Mouse (Mus musculus) spleen, adult 18-20 months (tissue): ENCODE results near the gene C130026I21Rik.
"Not testable (repeated sequence)": the region's sequence is repeated elsewhere in the genome, so short reads cannot be mapped to it uniquely, and the experiment has no call there.

Source experiments
- DNase-seq, 2 experiments: peaks; one replicate each; pipeline ENCODE4 v3.0.0; 2022; ENCODE audit warnings: mixed read lengths in 2 of 2

The C130026I21Rik gene

DNA sequence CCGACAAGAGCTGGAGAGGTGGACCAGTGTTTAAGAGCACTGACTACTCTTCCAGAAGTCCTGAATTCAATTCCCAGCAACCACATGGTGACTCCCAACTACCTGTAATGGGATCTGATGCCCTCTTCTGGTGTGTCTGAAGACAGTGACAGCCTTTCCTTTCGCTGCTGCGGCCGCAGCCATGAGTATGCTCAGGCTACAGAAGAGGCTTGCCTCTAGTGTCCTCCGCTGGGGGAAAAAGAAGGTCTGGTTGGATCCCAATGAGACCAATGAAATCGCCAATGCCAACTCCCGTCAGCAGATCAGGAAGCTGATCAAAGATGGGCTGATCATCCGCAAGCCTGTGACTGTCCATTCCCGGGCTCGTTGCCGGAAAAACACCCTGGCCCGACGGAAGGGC is 258.4 kb downstream of the C130026I21Rik start:
- not testable (repeated sequence) for DNase-seq

DNA sequence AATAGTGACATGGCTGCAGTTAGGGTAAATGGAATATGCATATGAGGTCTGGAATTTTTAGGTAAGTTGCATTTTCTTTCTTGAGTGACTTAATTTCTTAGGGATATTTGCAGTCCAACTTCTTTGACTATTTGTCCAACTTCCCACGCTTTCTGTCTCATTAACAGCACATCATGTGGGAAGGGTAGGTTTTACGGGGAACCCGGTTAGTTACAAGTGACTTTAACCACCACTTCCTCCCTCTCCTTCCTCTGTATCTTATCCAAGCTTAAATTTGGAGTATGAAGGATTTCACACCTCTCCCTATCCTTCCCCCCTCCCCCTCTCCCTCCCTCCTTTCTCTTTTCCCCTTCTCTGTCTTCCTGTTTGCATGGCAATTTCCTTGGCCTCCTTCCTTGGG is 259.4 kb downstream of the C130026I21Rik start:
- not testable (repeated sequence) for DNase-seq

- DNase-seq: not testable (repeated sequence)
These were observed 262.6 kb downstream of the C130026I21Rik start for GRCm38 (mm10) chr1:85007737-85008136.

GRCm38 (mm10) chr1:84999241-84999640 is 271.1 kb downstream of the C130026I21Rik start:
- DNase-seq: not testable (repeated sequence)

GRCm38 (mm10) chr1:84996305-84996704 is 274.1 kb downstream of the C130026I21Rik start:
- DNase-seq: not testable (repeated sequence)

GRCm38 (mm10) chr1:84994461-84994860 is 275.9 kb downstream of the C130026I21Rik start:
- DNase-seq: peak in 1 of 2 experiments; percentile 14

DNA sequence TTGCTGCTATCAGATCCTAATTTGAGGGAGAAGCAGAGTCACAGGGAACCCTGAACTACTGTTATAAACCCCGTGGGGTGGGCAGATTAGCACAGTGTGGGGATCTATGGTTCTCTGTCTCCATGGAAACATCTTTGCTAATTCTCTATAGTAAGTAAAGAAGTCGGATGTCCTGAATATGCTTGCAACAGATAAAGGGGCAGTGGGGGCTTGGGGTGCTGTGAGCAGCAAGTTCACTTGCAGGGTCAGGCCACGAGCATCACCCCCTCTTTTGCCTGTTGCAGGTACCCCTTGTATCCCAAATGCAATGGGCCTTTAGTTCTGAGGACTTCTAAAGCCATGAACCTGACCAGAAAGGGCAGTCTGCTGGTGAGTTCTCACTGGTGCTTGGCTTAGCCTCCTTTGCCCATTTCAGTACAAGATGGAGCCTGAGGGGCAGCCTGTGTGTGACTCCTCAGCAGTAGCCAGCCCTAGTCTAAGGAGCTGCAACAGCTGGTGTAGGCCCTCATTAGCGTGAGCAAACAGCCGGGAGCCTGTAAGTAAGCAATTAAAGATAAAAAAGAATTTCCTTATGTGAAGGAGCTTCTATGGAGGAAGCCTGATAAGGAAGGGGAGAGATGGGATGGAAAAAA is 276.6 kb downstream of the C130026I21Rik start:
- DNase-seq: not testable (repeated sequence)

DNA sequence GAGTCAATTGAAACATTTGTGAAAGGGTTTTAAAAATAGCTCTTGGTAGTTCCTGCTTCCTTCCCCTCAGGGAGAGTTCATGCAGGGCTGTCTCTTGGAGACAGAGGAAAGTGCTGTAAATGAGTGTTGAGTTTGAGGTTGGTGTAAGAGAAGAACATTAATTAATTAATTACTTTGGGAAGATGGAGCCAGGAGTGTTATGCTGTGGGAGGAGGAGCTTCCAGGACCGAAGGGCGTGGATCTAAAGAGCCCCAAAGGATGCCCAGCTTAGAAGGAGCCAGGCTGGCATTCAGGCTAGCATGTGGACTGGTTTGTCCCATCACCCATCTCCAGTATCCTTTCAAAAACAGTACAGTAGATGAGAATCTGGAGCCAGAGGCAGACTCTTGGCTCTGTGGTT is 277.1 kb downstream of the C130026I21Rik start:
- DNase-seq: not testable (repeated sequence)

DNA sequence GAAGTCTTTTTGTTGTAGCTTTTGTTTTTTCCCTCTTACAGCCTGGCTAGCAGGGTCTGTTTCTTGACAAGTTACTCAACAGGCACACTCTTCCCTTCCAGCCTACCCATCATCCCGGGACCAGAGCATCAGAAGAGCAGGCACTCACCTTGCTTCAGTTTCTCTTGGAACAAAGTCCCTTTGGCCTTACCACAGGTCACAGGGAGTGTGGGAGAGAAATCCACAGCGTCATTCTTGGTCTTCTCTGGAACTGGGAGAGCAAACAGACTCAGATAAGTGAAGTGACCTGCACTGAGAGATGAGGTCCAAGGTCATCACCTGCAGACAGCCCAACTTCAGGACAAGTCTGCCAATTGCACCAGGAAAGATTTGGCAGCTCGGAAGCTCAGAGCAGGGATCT is 277.5 kb downstream of the C130026I21Rik start:
- not testable (repeated sequence) for DNase-seq

GRCm38 (mm10) chr1:84989044-84989443 is 281.3 kb downstream of the C130026I21Rik start:
- DNase-seq: not testable (repeated sequence)

DNA sequence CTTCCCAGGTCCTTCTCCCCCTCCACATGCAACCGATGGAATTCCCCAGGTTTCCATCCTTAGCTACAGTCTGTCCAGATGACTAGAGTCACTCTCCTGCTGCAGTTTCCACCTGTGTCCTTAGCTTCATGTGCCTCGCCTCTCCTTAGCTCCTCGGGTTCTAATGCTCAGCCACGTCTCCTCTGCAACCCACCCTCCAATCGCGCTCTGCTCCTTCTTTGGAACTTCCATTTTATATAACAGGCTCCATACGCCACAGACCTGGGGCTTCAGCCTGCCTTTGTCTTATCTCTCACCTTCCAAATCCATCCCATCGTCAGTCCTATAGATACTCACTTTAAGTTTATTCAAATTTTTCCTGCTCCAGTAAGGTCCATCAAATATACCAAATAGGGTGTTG is 282.6 kb downstream of the C130026I21Rik start:
- not testable (repeated sequence) for DNase-seq

GRCm38 (mm10) chr1:84961779-84962178 is 308.6 kb downstream of the C130026I21Rik start:
- not testable (repeated sequence) for DNase-seq

GRCm38 (mm10) chr1:84957713-84958112 is 312.7 kb downstream of the C130026I21Rik start:
- DNase-seq: not testable (repeated sequence)

GRCm38 (mm10) chr1:84956771-84957170 is 313.6 kb downstream of the C130026I21Rik start:
- not testable (repeated sequence) for DNase-seq

GRCm38 (mm10) chr1:84952456-84953181 is 317.7 kb downstream of the C130026I21Rik start:
- no peak for DNase-seq

DNA sequence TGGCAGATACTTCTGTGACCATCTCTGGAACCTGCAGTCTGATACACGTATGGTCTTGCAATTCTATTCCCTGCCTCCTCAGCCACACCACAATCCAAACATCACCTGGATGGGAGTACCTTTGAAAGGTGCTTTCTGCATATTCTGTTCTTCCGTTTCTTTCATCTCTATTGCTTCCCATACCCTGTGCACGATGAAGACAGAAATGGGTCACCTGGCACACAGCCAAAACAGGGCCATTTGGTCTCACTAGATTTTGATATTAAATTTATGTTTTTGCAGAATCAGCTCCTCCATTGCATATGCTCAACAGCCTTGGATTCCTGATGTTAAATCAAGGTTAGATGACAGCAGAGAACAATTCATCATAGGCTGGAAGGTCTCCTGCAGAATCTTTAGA is 318.8 kb downstream of the C130026I21Rik start:
- no peak for DNase-seq

- DNase-seq: no peak
These were observed 323.0 kb downstream of the C130026I21Rik start for GRCm38 (mm10) chr1:84947390-84947789.

DNA sequence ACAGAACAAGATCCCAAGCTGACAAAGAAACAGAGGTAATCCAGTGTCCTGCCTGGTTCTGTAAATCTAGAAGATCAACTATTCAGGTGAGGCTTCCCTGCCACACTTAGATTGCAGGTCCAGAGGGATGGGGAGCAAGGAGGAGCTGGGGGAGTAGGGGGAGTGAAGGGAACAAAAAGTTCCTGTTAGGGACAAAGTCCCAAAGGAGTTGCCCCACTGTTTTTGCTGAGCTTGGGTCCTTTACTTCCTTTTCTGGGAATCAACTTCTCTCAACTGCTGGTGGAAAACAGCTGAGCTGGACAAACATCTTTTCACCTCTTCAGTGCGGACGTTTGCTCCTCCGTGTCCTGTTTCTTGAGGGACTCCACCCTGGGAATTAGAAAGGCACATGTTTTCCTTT is 324.4 kb downstream of the C130026I21Rik start:
- no peak for DNase-seq

- DNase-seq: no peak
These were observed 326.8 kb downstream of the C130026I21Rik start for GRCm38 (mm10) chr1:84943549-84943948.
